Mouse (Mus musculus) ES-E14 (cell line): ENCODE data around the gene Spag17. TPM values are rescaled to one million over a fixed set of nuclear protein-coding genes. Genes with fewer than 3 reads are reported as not detected.

Source experiments
- DNase-seq: peaks from one replicate; pipeline ENCODE4 v3.0.0-alpha.2; 2013; ENCODE audit warnings: low read depth, low spot score
- H3K27ac ChIP-seq: 2 replicates; pipeline ENCODE4 v1.5.1; 2012; ENCODE audit warnings: low read depth, mild to moderate bottlenecking, low read length, moderate library complexity, mixed read lengths; ENCODE audit not compliant: poor library complexity, insufficient read depth, severe bottlenecking
- H3K36me3 ChIP-seq: 2 replicates; pipeline ENCODE4 v1.6.1; 2012; ENCODE audit warnings: mild to moderate bottlenecking, low read length, moderate library complexity, mixed read lengths; ENCODE audit not compliant: control insufficient read depth, poor library complexity, insufficient read depth, severe bottlenecking
- H3K4me1 ChIP-seq, 2 experiments: fragments of 150-350 bp in 1 of 2; sonication (generic) in 1 of 2; 2 replicates each; pipeline ENCODE4 v1.6.1; 2012; ENCODE audit warnings: low read length in 2 of 2, mild to moderate bottlenecking in 1 of 2, mixed read lengths in 1 of 2; ENCODE audit not compliant: control insufficient read depth in 2 of 2, insufficient read depth in 2 of 2, poor library complexity in 1 of 2
- H3K4me3 ChIP-seq, 2 experiments: fragments of 150-350 bp in 1 of 2; sonication (generic) in 1 of 2; 2 replicates each; pipeline ENCODE4 v1.5.1; 2012; ENCODE audit warnings: low read length in 2 of 2, low read depth in 1 of 2, mild to moderate bottlenecking in 1 of 2, mixed read lengths in 1 of 2; ENCODE audit not compliant: insufficient read depth in 1 of 2, poor library complexity in 1 of 2, severe bottlenecking in 1 of 2
- H3K9ac ChIP-seq: 2 replicates; pipeline ENCODE4 v1.6.1; 2012; ENCODE audit warnings: low read depth, mild to moderate bottlenecking, low read length, mixed read lengths; ENCODE audit not compliant: poor library complexity, insufficient read depth, severe bottlenecking
- H3K9me3 ChIP-seq: fragments of 150-350 bp; sonication (generic); 2 replicates; pipeline ENCODE4 v1.6.1; 2012; ENCODE audit warnings: low read depth, mild to moderate bottlenecking, low read length; ENCODE audit not compliant: control insufficient read depth, insufficient read depth
- CHD2 ChIP-seq: IDR thresholded peaks from 2 replicates; pipeline ENCODE4 v1.6.1; 2014; ENCODE audit warnings: mild to moderate bottlenecking, low read depth, low read length, inconsistent platforms
- HCFC1 ChIP-seq: IDR thresholded peaks from 2 replicates; pipeline ENCODE4 v1.6.1; 2012; ENCODE audit warnings: low read length, inconsistent platforms, borderline replicate concordance; ENCODE audit not compliant: insufficient read depth
- MAFK ChIP-seq: IDR thresholded peaks from 2 replicates; pipeline ENCODE4 v1.6.1; 2014; ENCODE audit warnings: mild to moderate bottlenecking, low read depth, low read length, inconsistent platforms; ENCODE audit not compliant: insufficient read depth
- ZC3H11A ChIP-seq: IDR thresholded peaks from 2 replicates; pipeline ENCODE4 v1.6.1; 2012; ENCODE audit warnings: low read depth, mild to moderate bottlenecking, inconsistent platforms, low read length, borderline replicate concordance
- ZNF384 ChIP-seq: IDR thresholded peaks from 2 replicates; pipeline ENCODE4 v1.6.1; 2012; ENCODE audit warnings: low read depth, low read length, inconsistent platforms
- in situ Hi-C, 2 experiments: fragments of 600-800 bp; cut with MboI; formaldehyde crosslinking; loops; one replicate each; pipeline ENCODE4 v1.15.1; 2025; ENCODE audit warnings: low sequenced_read_pairs in 2 of 2, inconsistent platforms in 1 of 2; ENCODE audit not compliant: unreplicated experiment in 2 of 2
- total RNA-seq: library from RNA; depleted of rRNA; stranded (reverse); fragments of 300-350 nt; gene quantifications from 2 replicates; pipeline ENCODE4 v1.2.3, GENCODE M21; 2012

The Spag17 gene
- total RNA-seq, 1 experiment, result 0.04 TPM

GRCm38 (mm10) chr3:99981046-99981445, 95.8 kb downstream of the Spag17 start:
- TF ChIP-seq HCFC1 (no peak), MAFK (no peak), ZC3H11A (no peak), ZNF384 (no peak), CHD2 (no peak)
- no peak overlapping the region for H3K4me3 ChIP-seq
- no peaks in the 10 kb centered on the region for H3K4me1 ChIP-seq
- in situ Hi-C loops, result no loop called here
- H3K9me3 ChIP-seq, result no peaks in the 10 kb centered on the region
- H3K9ac ChIP-seq, result no peak overlapping the region
- no peaks in the 10 kb centered on the region for H3K36me3 ChIP-seq
- H3K27ac ChIP-seq, result no peak overlapping the region
- DNase-seq, result peak; percentile 9

DNA sequence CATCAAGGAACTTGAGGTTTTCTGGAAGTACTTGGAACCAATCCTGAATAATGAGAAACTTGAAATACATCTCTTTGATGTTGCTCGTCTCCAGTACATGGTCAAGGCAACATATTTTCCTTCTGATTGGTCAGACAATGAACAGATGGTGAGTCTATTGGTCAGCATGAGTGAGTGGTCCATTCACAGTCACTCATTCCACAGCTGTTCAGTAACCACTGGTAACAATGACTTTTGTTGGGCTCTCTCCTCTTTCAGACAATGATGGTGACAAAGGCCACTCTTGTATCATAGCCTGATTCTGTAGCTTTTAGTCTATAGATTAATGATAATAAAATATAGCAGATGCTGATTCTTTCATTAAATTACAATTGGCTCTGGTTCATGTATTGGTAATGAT, 119.5 kb downstream of the Spag17 start:
- H3K9me3 ChIP-seq, result no peaks in the 10 kb centered on the region

DNA sequence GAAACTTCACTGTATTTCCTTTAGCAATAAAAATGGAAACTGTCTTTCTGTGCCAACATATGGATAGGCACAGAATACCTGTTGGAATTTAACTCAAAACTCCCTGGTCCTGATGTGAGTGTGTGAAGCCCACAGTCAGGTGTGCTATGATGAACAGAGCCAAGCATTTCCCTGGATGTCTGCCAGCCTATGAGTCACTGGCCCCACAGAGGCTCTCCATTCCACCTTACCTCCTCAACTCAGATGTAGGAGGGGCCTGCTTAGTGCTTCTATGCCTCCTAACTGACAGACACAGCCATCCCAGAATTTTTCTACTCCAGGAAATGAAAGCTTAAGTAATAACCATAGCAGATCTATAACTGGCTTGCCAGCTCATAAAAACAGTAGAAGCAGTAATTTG, 124.6 kb downstream of the Spag17 start:
- TF ChIP-seq ZNF384, result no peak
- TF ChIP-seq CHD2, result no peak
- TF ChIP-seq ZC3H11A, result no peak
- TF ChIP-seq MAFK, result no peak
- TF ChIP-seq HCFC1, result no peak
- in situ Hi-C loops, result no loop called here
- Histone ChIP-seq H3K9ac (no peak overlapping the region), H3K36me3 (no peaks in the 10 kb centered on the region), H3K27ac (no peak overlapping the region), H3K4me3 (no peak overlapping the region), H3K9me3 (no peaks in the 10 kb centered on the region), H3K4me1 (no peaks in the 10 kb centered on the region)
- DNase-seq, result no peak

More for the DNA sequence above, 119.5 kb downstream of the Spag17 start:
- no peak for TF ChIP-seq HCFC1
- TF ChIP-seq ZC3H11A, result no peak
- no peak for TF ChIP-seq CHD2
- TF ChIP-seq ZNF384, result no peak
- no peak for TF ChIP-seq MAFK
- H3K4me1 ChIP-seq, result no peaks in the 10 kb centered on the region
- in situ Hi-C loops, result no loop called here
- H3K4me3 ChIP-seq, result no peak overlapping the region
- H3K27ac ChIP-seq, result no peak overlapping the region
- no peak for DNase-seq
- no peaks in the 10 kb centered on the region for H3K36me3 ChIP-seq
- no peak overlapping the region for H3K9ac ChIP-seq

DNA sequence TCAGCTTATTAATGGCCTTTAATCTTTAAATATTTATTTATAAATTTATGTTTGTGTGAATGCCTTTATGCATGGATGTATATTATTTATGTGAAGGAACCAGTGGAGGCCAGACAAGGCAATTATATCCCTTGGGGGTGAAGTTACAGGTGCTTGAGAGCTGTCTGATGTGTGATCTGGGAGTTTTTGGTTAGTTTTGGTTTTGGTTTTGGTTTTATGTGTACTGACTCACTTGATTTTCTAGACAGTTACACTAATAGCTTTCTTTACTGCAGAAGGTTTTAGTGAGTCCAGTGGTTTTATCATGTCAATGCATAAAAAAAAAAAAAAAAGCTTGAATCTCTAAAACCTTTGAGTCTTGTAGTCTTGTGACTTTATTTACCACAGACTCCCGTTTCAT, 128.9 kb downstream of the Spag17 start:
- no peak overlapping the region for H3K9ac ChIP-seq
- in situ Hi-C loops, result no loop called here
- no peak for DNase-seq
- H3K4me1 ChIP-seq, result no peaks in the 10 kb centered on the region
- H3K9me3 ChIP-seq, result no peaks in the 10 kb centered on the region
- no peaks in the 10 kb centered on the region for H3K36me3 ChIP-seq
- no peak overlapping the region for H3K4me3 ChIP-seq
- no peak overlapping the region for H3K27ac ChIP-seq
- TF ChIP-seq CHD2 (no peak), ZNF384 (no peak), MAFK (no peak), ZC3H11A (no peak), HCFC1 (no peak)

- Histone ChIP-seq H3K27ac (no peak overlapping the region), H3K36me3 (no peaks in the 10 kb centered on the region), H3K9ac (no peak overlapping the region), H3K9me3 (no peaks in the 10 kb centered on the region), H3K4me3 (no peak overlapping the region), H3K4me1 (no peaks in the 10 kb centered on the region; a peak in 1 of 4 replicates)
- in situ Hi-C loops, result no loop called here
- DNase-seq, result no peak
- no peak for TF ChIP-seq CHD2
- no peak for TF ChIP-seq MAFK
- TF ChIP-seq ZNF384, result no peak
- no peak for TF ChIP-seq HCFC1
- TF ChIP-seq ZC3H11A, result no peak
These were observed 146.1 kb downstream of the Spag17 start for GRCm38 (mm10) chr3:100031291-100031690.
